In genomic region chr5:114775056-114775979, GRCm38 (mm10) we compare ENCODE assay signal across 8 mouse cellular contexts. TPM values are rescaled to one million over a fixed set of nuclear protein-coding genes. Genes with fewer than 3 reads are reported as not detected.
A peak's percentile ranks its signal among the peaks of the same experiment; 100 is the strongest.
DNase-seq lines count a peak whose midpoint lies in the region; ATAC-seq lines count a peak whose summit lies in the region.

TSS of gene Git2 (minus strand) at chr5:114775517.

- H3K4me1 ChIP-seq in lung, embryonic 16.5 days (replicated peaks; ENCODE audit: control insufficient read depth, insufficient read depth, low read length): peaks cover 24% of the 10 kb centered on the region
- peaks cover 39% of the 10 kb centered on the region for H3K4me1 ChIP-seq in forebrain, embryonic 16.5 days (replicated peaks; ENCODE audit: control insufficient read depth, insufficient read depth, low read length)
- peaks cover 74% of the 10 kb centered on the region for H3K4me1 ChIP-seq in midbrain, embryonic 13.5 days (replicated peaks)

- no peaks in the 10 kb centered on the region for H3K36me3 ChIP-seq in lung, embryonic 16.5 days (ENCODE audit: control insufficient read depth, insufficient read depth, low read length)
- H3K36me3 ChIP-seq in forebrain, embryonic 16.5 days (ENCODE audit: control insufficient read depth, insufficient read depth): no peaks in the 10 kb centered on the region
- H3K36me3 ChIP-seq in midbrain, embryonic 13.5 days: no peaks in the 10 kb centered on the region

- peak within 1 kb of the TSS; percentile 86 for H3K27ac ChIP-seq in lung, embryonic 16.5 days (ENCODE audit: low read length)
- peak within 1 kb of the TSS; percentile 89 for H3K27ac ChIP-seq in forebrain, embryonic 16.5 days (ENCODE audit: low read length)
- H3K27ac ChIP-seq in midbrain, embryonic 13.5 days: peak within 1 kb of the TSS; percentile 94

- WGBS in lung, embryonic 16.5 days: 1% methylated on average over 51 of the region's 63 CpGs
- WGBS in forebrain, embryonic 16.5 days: 1% methylated on average over 62 of the region's 63 CpGs
- 1% methylated on average over 60 of the region's 63 CpGs for WGBS in midbrain, embryonic 13.5 days

- intact Hi-C loops in left cerebral cortex, postnatal 14 days (cut with DNase I): no loop called here

- DNase-seq in lung, postnatal 36 days: no peak
- peak; percentile 49 for DNase-seq in adrenal gland, postnatal 10 days
- DNase-seq in left cerebral cortex, postnatal 14 days (ENCODE audit: low spot score in 2 of 2): peak in 1 of 2 experiments; percentile 59
- DNase-seq in thymus, postnatal 4 days: peak; percentile 45

- no peaks in the 10 kb centered on the region for H3K27me3 ChIP-seq in lung, embryonic 16.5 days (ENCODE audit: control insufficient read depth, insufficient read depth, low read depth, low read length)
- no peaks in the 10 kb centered on the region for H3K27me3 ChIP-seq in forebrain, embryonic 16.5 days (replicated peaks; ENCODE audit: control insufficient read depth, insufficient read depth, low read length)
- no peaks in the 10 kb centered on the region for H3K27me3 ChIP-seq in midbrain, embryonic 13.5 days

- peak within 1 kb of the TSS; percentile 70 for H3K4me2 ChIP-seq in lung, embryonic 16.5 days (ENCODE audit: low read depth, low read length)
- peak within 1 kb of the TSS; percentile 98 for H3K4me2 ChIP-seq in forebrain, embryonic 16.5 days (ENCODE audit: low read length)
- peak within 1 kb of the TSS; percentile 91 for H3K4me2 ChIP-seq in midbrain, embryonic 13.5 days (replicated peaks)

- peak within 1 kb of the TSS; percentile 89 for H3K9ac ChIP-seq in lung, embryonic 16.5 days (ENCODE audit: low read length)
- H3K9ac ChIP-seq in forebrain, embryonic 16.5 days (replicated peaks; ENCODE audit: low read depth, low read length): peak within 1 kb of the TSS; percentile 77
- H3K9ac ChIP-seq in midbrain, embryonic 13.5 days (replicated peaks): peak within 1 kb of the TSS; percentile 98

- H3K4me3 ChIP-seq in lung, embryonic 16.5 days (ENCODE audit: low read length): peak within 1 kb of the TSS; percentile 74
- peak within 1 kb of the TSS; percentile 98 for H3K4me3 ChIP-seq in forebrain, embryonic 16.5 days (replicated peaks; ENCODE audit: low read length)
- peak within 1 kb of the TSS; percentile 99 for H3K4me3 ChIP-seq in midbrain, embryonic 13.5 days (replicated peaks)

- no peaks in the 10 kb centered on the region for H3K9me3 ChIP-seq in lung, embryonic 16.5 days (ENCODE audit: control insufficient read depth, low read length)
- no peaks in the 10 kb centered on the region for H3K9me3 ChIP-seq in forebrain, embryonic 16.5 days (ENCODE audit: control insufficient read depth, low read length)
- no peaks in the 10 kb centered on the region for H3K9me3 ChIP-seq in midbrain, embryonic 13.5 days

- no peak for ATAC-seq in lung, embryonic 16.5 days (ENCODE audit: low read depth)
- ATAC-seq in forebrain, embryonic 16.5 days: no peak
- ATAC-seq in hematopoietic stem cell, adult 5-6 weeks (replicated peaks in 1 of 2; ENCODE audit: insufficient read depth in 1 of 2, low FRiP score in 2 of 2, low TSS enrichment in 1 of 2, low read depth in 1 of 2, poor library complexity in 2 of 2, severe bottlenecking in 2 of 2): no peak
- no peak for ATAC-seq in midbrain, embryonic 13.5 days

RNA-seq across cellular contexts. Expression of gene Git2, which starts in this region (rescaled TPM):
- 57.4 and 59.0 TPM in 2 replicates for polyA plus RNA-seq in lung, embryonic 16.5 days (2015; fragmentation: Nextera tagmentation; extraction: Ambion mirVana)
- 10 to 100 TPM; 45.3 to 63.5 TPM for total RNA-seq in adrenal gland, postnatal 10 days (2021)
- 53.9 and 58.5 TPM in 2 replicates for polyA plus RNA-seq in forebrain, embryonic 16.5 days (2015; fragmentation: Nextera tagmentation; extraction: Ambion mirVana)
- total RNA-seq in hematopoietic stem cell, adult 5-6 weeks (2017): 120 and 128 TPM in 2 replicates
- 10 to 100 TPM; 41.4 to 47.8 TPM for total RNA-seq in left cerebral cortex, postnatal 14 days (2021)
- polyA plus RNA-seq in midbrain, embryonic 13.5 days (2015; fragmentation: Nextera tagmentation; extraction: Ambion mirVana): 41.5 and 49.8 TPM in 2 replicates
